Mouse (Mus musculus) forebrain, postnatal 0 days (tissue): ENCODE results near the gene Fhod1. TPM values are rescaled to one million over a fixed set of nuclear protein-coding genes. Genes with fewer than 3 reads are reported as not detected.

Experiments
- ATAC-seq: fragments of 200-750 bp; cut with Nextera tagmentation; 2 replicates; pipeline ENCODE4 v1.8.0; 2017; ENCODE audit warnings: mild to moderate bottlenecking, moderate library complexity
- DNase-seq: peaks from one replicate; pipeline ENCODE4 v3.0.0-alpha.2; 2015
- H3K27ac ChIP-seq: fragments of 300-500 bp; sonication (generic); 2 replicates; pipeline ENCODE4 v1.5.1; 2014; ENCODE audit warnings: low read depth, mild to moderate bottlenecking, antibody characterized with exemption, low read length, moderate library complexity, mixed read lengths
- H3K27me3 ChIP-seq: fragments of 300-500 bp; sonication (generic); 2 replicates; pipeline ENCODE4 v1.6.1; 2014; ENCODE audit warnings: mild to moderate bottlenecking, low read length, mixed read lengths; ENCODE audit not compliant: insufficient read depth
- H3K36me3 ChIP-seq: fragments of 300-500 bp; sonication (generic); 2 replicates; pipeline ENCODE4 v1.6.1; 2014; ENCODE audit warnings: mild to moderate bottlenecking, moderate library complexity; ENCODE audit not compliant: insufficient read depth
- H3K4me1 ChIP-seq: fragments of 300-500 bp; sonication (generic); 2 replicates; pipeline ENCODE4 v1.6.1; 2014; ENCODE audit warnings: antibody characterized with exemption; ENCODE audit not compliant: insufficient read depth
- H3K4me2 ChIP-seq: fragments of 300-500 bp; sonication (generic); 2 replicates; pipeline ENCODE4 v1.6.1; 2014; ENCODE audit warnings: low read depth, mild to moderate bottlenecking, moderate library complexity
- H3K4me3 ChIP-seq: fragments of 300-500 bp; sonication (generic); 2 replicates; pipeline ENCODE4 v1.5.1; 2014; ENCODE audit warnings: low read depth, low read length, mixed read lengths
- H3K9ac ChIP-seq: fragments of 300-500 bp; sonication (generic); 2 replicates; pipeline ENCODE4 v1.6.1; 2014; ENCODE audit warnings: mild to moderate bottlenecking
- H3K9me3 ChIP-seq: fragments of 300-500 bp; sonication (generic); 2 replicates; pipeline ENCODE4 v1.6.1; 2016; ENCODE audit warnings: low read length
- CTCF ChIP-seq: sonication (generic); IDR thresholded peaks from 2 replicates; pipeline ENCODE4 v1.5.1; 2016; ENCODE audit warnings: antibody characterized with exemption, control low read depth, low read depth
- WGBS: fragments of 180-500 bp; shearing (Covaris S2); extraction: QIAGEN DNeasy Blood & Tissue Kit; methylation state at CpG from one replicate; pipeline ENCODE4 v1.1.7; 2014; 5-methylcytosine and 5-hydroxymethylcytosine counted together
- polyA plus RNA-seq: library from polyadenylated mRNA; unstranded; fragments of >200 nt; fragmentation: Nextera tagmentation; extraction: Ambion mirVana; gene quantifications from 2 replicates; pipeline ENCODE4 v1.2.1, GENCODE M21; 2015
- total RNA-seq: library from RNA; depleted of rRNA; stranded (reverse); fragments of >200 nt; gene quantifications from 2 replicates; pipeline ENCODE4 v1.2.3, GENCODE M21; 2014

Gene Fhod1
- total and polyA plus RNA-seq, 2 experiments from 2014 or later, result 0.30 to 1.4 TPM

- WGBS, result 5% methylated on average over 44 of the region's 48 CpGs
- Histone ChIP-seq H3K36me3 (no peaks in the 10 kb centered on the region), H3K9me3 (no peaks in the 10 kb centered on the region), H3K9ac (peak overlapping the region; percentile 74), H3K27me3 (no peaks in the 10 kb centered on the region; the same call in 1 of the 2 replicates), H3K27ac (peak overlapping the region; percentile 67), H3K4me3 (peak overlapping the region; percentile 66), H3K4me2 (peak overlapping the region; percentile 98), H3K4me1 (peaks cover 11% of the 10 kb centered on the region; the same call in 1 of the 2 replicates)
- no peak for TF ChIP-seq CTCF
- peak; percentile 70 for ATAC-seq
- peak; percentile 72 for DNase-seq
These were observed 1.5 kb upstream of the Fhod1 start for GRCm38 (mm10) chr8:105349096-105349771.

GRCm38 (mm10) chr8:105348450-105349095 lies 820 bp upstream of the Fhod1 start, which contains the start of gene Slc9a5:
Slc9a5 (plus strand) TSS chr8:105348843.
- Histone ChIP-seq H3K4me2 (peak within 1 kb of the TSS; percentile 98), H3K4me3 (peak within 1 kb of the TSS; percentile 66), H3K4me1 (peaks cover 11% of the 10 kb centered on the region; the same call in 1 of the 2 replicates), H3K9ac (peak within 1 kb of the TSS; percentile 74), H3K27ac (peak within 1 kb of the TSS; percentile 67), H3K36me3 (no peaks in the 10 kb centered on the region), H3K9me3 (no peaks in the 10 kb centered on the region), H3K27me3 (no peaks in the 10 kb centered on the region; the same call in 1 of the 2 replicates)
- 2% methylated on average over 34 of the region's 34 CpGs for WGBS
- peak; percentile 76 for DNase-seq
- peak; percentile 50 for TF ChIP-seq CTCF
- ATAC-seq, result peak; percentile 10

GRCm38 (mm10) chr8:105346611-105347427 lies 934 bp downstream of the Fhod1 start:
- ATAC-seq, result no peak
- no peaks in the 10 kb centered on the region; the same call in 1 of the 2 replicates for H3K27me3 ChIP-seq

GRCm38 (mm10) chr8:105345061-105345975 lies 2.4 kb downstream of the Fhod1 start:
- Histone ChIP-seq H3K9ac (no peak overlapping the region), H3K4me3 (no peak overlapping the region), H3K27ac (no peak overlapping the region), H3K9me3 (no peaks in the 10 kb centered on the region), H3K4me1 (peaks cover 7% of the 10 kb centered on the region; the same call in 1 of the 2 replicates), H3K27me3 (no peaks in the 10 kb centered on the region; the same call in 1 of the 2 replicates), H3K36me3 (no peaks in the 10 kb centered on the region), H3K4me2 (no peak overlapping the region)
- no peak for ATAC-seq
- 75% methylated on average over 7 of the region's 7 CpGs for WGBS
- TF ChIP-seq CTCF, result no peak
- no peak for DNase-seq

More at GRCm38 (mm10) chr8:105346611-105347427, 934 bp downstream of the Fhod1 start:
- no peaks in the 10 kb centered on the region for H3K9me3 ChIP-seq
- no peak overlapping the region for H3K27ac ChIP-seq
- peak overlapping the region; percentile 98 for H3K4me2 ChIP-seq
- no peak for DNase-seq
- H3K9ac ChIP-seq, result peak overlapping the region; percentile 28; the same call in 1 of the 2 replicates
- TF ChIP-seq CTCF, result no peak
- H3K4me3 ChIP-seq, result peak overlapping the region; percentile 66
- 3% methylated on average over 32 of the region's 34 CpGs for WGBS
- no peaks in the 10 kb centered on the region for H3K36me3 ChIP-seq
- H3K4me1 ChIP-seq, result peaks cover 11% of the 10 kb centered on the region; the same call in 1 of the 2 replicates

GRCm38 (mm10) chr8:105343791-105344574 lies 3.8 kb downstream of the Fhod1 start:
- Histone ChIP-seq H3K4me1 (peaks cover 4% of the 10 kb centered on the region; the same call in 1 of the 2 replicates), H3K4me2 (no peak overlapping the region), H3K36me3 (no peaks in the 10 kb centered on the region), H3K9me3 (no peaks in the 10 kb centered on the region), H3K4me3 (no peak overlapping the region), H3K9ac (no peak overlapping the region), H3K27me3 (no peaks in the 10 kb centered on the region; the same call in 1 of the 2 replicates), H3K27ac (no peak overlapping the region)
- ATAC-seq (no peak), DNase-seq (no peak)
- no peak for TF ChIP-seq CTCF
- WGBS, result 61% methylated on average over 6 of the region's 8 CpGs
